Mouse (Mus musculus) forebrain, embryonic 10.5 days (tissue): ENCODE measurements around the gene Mrpl52. TPM values are rescaled to one million over a fixed set of nuclear protein-coding genes. Genes with fewer than 3 reads are reported as not detected.

Source experiments
- DNase-seq: peaks from one replicate; pipeline ENCODE4 v3.0.0-alpha.2; 2017; ENCODE audit warnings: low spot score; ENCODE audit errors: extremely low spot score
- H3K27ac ChIP-seq: fragments of 300-500 bp; sonication (generic); 2 replicates; pipeline ENCODE4 v1.5.1; 2016; ENCODE audit warnings: mild to moderate bottlenecking
- H3K27me3 ChIP-seq: fragments of 300-500 bp; sonication (generic); 2 replicates; pipeline ENCODE4 v1.6.1; 2016; ENCODE audit warnings: mild to moderate bottlenecking; ENCODE audit not compliant: poor library complexity, severe bottlenecking
- H3K36me3 ChIP-seq: fragments of 300-500 bp; sonication (generic); replicated peaks from 2 replicates; pipeline ENCODE4 v1.6.1; 2016; ENCODE audit warnings: mild to moderate bottlenecking, moderate library complexity
- H3K4me1 ChIP-seq: fragments of 300-500 bp; sonication (generic); 2 replicates; pipeline ENCODE4 v1.6.1; 2016
- H3K4me3 ChIP-seq: fragments of 300-500 bp; sonication (generic); 2 replicates; pipeline ENCODE4 v1.5.1; 2016; ENCODE audit warnings: mild to moderate bottlenecking, moderate library complexity
- H3K9me3 ChIP-seq: fragments of 300-500 bp; sonication (generic); 2 replicates; pipeline ENCODE4 v1.6.1; 2016; ENCODE audit warnings: mild to moderate bottlenecking, moderate library complexity
- WGBS: fragments of 180-500 bp; shearing (Covaris S2); methylation state at CpG from one replicate; pipeline ENCODE4 v1.1.7; 2016; 5-methylcytosine and 5-hydroxymethylcytosine counted together
- polyA plus RNA-seq: library from polyadenylated mRNA; unstranded; fragments of >200 nt; fragmentation: Nextera tagmentation; extraction: Ambion mirVana; gene quantifications from 2 replicates; pipeline ENCODE4 v1.2.1, GENCODE M21; 2016

The Mrpl52 gene
- polyA plus RNA-seq, 1 experiment from 2014 or later: 200 TPM

DNA sequence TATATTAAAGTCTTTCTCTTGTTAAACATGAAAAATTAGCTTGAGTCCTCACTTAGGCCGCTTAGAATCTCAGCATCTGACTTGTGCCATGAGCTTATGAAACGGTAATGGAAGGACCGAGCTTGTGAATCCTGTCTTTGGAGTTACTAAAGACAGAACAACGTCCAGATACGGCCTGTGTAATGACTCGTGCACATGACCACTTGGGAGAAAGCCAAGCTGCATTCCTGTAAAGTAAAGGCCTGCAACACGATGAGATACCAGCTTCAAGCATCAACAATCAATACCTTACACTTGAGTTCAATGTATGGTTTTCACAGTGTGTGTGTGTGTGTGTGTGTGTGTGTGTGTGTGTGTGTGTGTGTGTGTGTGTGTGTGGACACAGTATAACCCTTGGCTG, 30.0 kb upstream of the Mrpl52 start:
- peaks cover 6% of the 10 kb centered on the region; the same call in 1 of the 2 replicates for H3K4me1 ChIP-seq
- no peak overlapping the region for H3K4me3 ChIP-seq
- no peaks in the 10 kb centered on the region for H3K27me3 ChIP-seq
- no peak overlapping the region for H3K27ac ChIP-seq
- no peak for DNase-seq
- H3K36me3 ChIP-seq: no peaks in the 10 kb centered on the region
- whole genome bisulfite sequencing: 90% methylated on average over 7 of the region's 7 CpGs
- H3K9me3 ChIP-seq: no peaks in the 10 kb centered on the region

DNA sequence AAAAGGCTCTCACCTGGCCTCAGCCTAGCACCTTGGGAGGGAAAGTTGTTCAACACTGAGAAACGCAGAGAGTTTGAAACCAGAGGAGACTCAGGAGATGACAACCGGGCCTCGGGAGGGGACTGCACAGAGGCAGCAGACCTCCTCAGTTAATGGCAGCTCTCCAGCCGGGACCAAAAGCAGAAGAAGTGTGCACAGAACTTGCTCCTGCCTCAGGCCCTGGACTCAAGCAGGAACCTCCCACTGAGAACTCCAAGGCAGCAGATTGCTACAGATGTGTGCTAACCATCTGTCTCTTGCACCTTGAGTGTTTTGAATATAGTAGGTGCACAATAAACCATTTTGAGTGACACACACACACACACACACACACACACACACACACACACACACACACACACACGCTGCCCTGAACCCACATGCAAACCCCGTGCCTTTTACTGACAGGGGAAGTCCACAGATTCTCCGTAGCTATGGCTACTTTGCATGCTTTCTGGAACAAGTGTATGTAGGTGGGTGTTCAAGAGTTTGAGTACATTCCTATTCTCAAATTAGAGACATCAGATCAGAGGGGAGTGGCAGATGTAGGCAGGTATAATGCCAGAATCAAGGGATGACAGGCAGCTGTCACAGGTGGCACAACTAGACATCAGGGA, 28.7 kb upstream of the Mrpl52 start:
- H3K4me3 ChIP-seq: no peak overlapping the region
- no peaks in the 10 kb centered on the region for H3K9me3 ChIP-seq
- no peak for DNase-seq
- WGBS: 90% methylated on average over 7 of the region's 7 CpGs
- H3K4me1 ChIP-seq: peaks cover 6% of the 10 kb centered on the region; the same call in 1 of the 2 replicates
- no peaks in the 10 kb centered on the region for H3K27me3 ChIP-seq
- no peak overlapping the region for H3K27ac ChIP-seq
- no peaks in the 10 kb centered on the region for H3K36me3 ChIP-seq

DNA sequence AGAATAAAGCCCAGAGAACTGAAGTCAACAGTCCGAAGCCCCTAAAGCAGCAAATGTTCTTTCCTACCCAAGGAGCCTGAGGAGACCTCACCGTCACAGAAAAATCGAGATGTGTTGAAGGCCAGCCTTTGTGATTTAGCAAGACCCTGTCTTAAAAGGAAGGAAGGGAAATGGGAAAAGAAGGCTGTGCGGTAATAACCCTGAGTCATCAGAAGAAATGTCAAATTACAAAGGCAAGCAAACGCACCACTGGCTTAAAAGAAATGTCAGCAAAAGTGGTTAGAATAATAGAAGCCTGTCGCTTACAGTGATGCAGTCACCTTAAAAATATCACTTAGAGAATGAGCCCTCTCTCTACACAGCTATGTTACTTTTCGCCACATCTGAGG, 28.2 kb upstream of the Mrpl52 start:
- no peaks in the 10 kb centered on the region for H3K27me3 ChIP-seq

DNA sequence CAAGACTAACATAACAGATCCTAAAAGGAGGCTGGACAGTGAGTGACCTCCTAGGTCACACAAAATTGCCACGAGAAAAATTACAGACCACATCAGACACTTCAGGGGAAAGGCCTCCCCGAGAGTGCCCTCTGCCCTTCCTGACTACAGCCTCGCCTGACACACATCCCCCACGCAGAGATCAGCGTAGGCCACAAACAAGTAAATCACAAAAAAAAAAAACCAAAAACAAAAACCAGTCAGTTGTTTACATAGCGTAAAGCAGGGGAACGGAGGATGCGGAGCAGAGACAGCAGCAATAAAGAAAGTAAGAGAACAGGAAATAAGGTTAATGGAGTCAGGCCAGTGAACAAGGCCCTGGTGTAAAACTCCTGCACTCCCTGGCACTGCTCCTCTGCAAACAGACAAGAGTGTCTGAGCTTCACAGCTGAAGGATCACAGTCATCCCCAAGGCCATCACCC, 27.8 kb upstream of the Mrpl52 start:
- Histone ChIP-seq H3K4me1 (peaks cover 6% of the 10 kb centered on the region; the same call in 1 of the 2 replicates), H3K27me3 (no peaks in the 10 kb centered on the region), H3K9me3 (no peaks in the 10 kb centered on the region), H3K36me3 (no peaks in the 10 kb centered on the region), H3K4me3 (no peak overlapping the region), H3K27ac (no peak overlapping the region)
- WGBS: 61% methylated on average over 8 of the region's 8 CpGs
- no peak for DNase-seq

More for the DNA sequence above, 28.2 kb upstream of the Mrpl52 start:
- H3K4me1 ChIP-seq: peaks cover 6% of the 10 kb centered on the region; the same call in 1 of the 2 replicates
- no peak overlapping the region for H3K4me3 ChIP-seq
- H3K9me3 ChIP-seq: no peaks in the 10 kb centered on the region
- WGBS: 78% methylated on average over 7 of the region's 7 CpGs
- no peak overlapping the region for H3K27ac ChIP-seq
- H3K36me3 ChIP-seq: no peaks in the 10 kb centered on the region
- no peak for DNase-seq

- Histone ChIP-seq H3K4me3 (no peak overlapping the region), H3K36me3 (no peaks in the 10 kb centered on the region), H3K9me3 (no peaks in the 10 kb centered on the region), H3K4me1 (peaks cover 6% of the 10 kb centered on the region; the same call in 1 of the 2 replicates), H3K27ac (no peak overlapping the region), H3K27me3 (no peaks in the 10 kb centered on the region)
- no peak for DNase-seq
- 87% methylated on average over 3 of the region's 3 CpGs for WGBS
Measured at GRCm38 (mm10) chr14:54401723-54402122, 25.0 kb upstream of the Mrpl52 start.

- peaks cover 27% of the 10 kb centered on the region for H3K4me1 ChIP-seq
- no peak overlapping the region for H3K4me3 ChIP-seq
- H3K9me3 ChIP-seq: no peaks in the 10 kb centered on the region
- DNase-seq: no peak
- no peaks in the 10 kb centered on the region for H3K36me3 ChIP-seq
- H3K27ac ChIP-seq: no peak overlapping the region
- peaks cover 14% of the 10 kb centered on the region for H3K27me3 ChIP-seq
- WGBS: 78% methylated on average over 25 of the region's 25 CpGs
Measured at GRCm38 (mm10) chr14:54408336-54409056, 18.2 kb upstream of the Mrpl52 start.

GRCm38 (mm10) chr14:54409057-54409645, 17.6 kb upstream of the Mrpl52 start:
- no peak overlapping the region for H3K4me3 ChIP-seq
- WGBS: 83% methylated on average over 7 of the region's 7 CpGs
- no peak for DNase-seq
- H3K9me3 ChIP-seq: no peaks in the 10 kb centered on the region
- H3K27me3 ChIP-seq: peaks cover 20% of the 10 kb centered on the region
- H3K27ac ChIP-seq: no peak overlapping the region; the same call in 1 of the 2 replicates
- peaks cover 34% of the 10 kb centered on the region for H3K4me1 ChIP-seq
- no peaks in the 10 kb centered on the region for H3K36me3 ChIP-seq

DNA sequence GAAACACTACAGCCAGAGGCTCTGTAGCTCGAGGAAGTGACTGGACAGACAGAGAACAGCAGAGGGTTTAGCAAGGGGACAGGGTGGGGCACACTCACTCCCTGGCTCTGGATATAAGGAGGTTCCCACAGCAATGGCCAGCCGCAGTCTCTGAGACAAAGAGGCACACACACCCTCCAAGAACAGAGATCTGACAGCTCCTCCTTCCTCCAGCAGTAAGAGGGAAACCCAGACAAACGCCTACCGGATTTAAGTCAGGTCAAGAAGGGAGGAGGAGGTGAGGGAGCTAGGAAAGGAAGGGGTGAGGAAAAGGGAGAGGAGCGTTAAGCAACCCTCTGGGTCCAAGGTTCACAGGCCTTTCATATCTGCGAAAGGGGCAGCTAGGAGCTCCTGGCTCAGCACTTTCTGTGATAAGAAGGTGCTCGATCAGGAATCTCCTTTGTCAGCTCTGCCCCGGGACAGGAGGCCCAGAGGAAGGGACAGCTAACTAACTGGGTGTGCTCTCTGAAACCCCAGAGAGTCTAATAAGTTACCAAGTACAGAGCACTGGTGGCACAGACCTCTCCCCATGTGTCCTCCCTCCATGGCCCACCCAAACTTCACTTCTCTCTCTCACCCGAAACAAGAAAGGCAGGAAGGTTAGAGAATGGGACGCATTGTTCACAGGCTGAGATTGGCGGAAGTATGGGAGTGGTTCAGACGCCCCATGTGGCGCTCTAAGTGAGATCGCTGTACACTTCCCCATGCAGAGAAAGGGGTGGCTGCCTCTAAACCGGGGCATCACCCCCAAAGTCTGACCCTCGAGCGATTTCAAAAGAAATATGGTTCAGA, 16.5 kb upstream of the Mrpl52 start:
- Histone ChIP-seq H3K27ac (peak overlapping the region; percentile 70), H3K27me3 (peaks cover 31% of the 10 kb centered on the region), H3K9me3 (no peaks in the 10 kb centered on the region), H3K36me3 (no peaks in the 10 kb centered on the region), H3K4me3 (no peak overlapping the region), H3K4me1 (peaks cover 41% of the 10 kb centered on the region)
- DNase-seq: no peak
- WGBS: 48% methylated on average over 17 of the region's 17 CpGs

GRCm38 (mm10) chr14:54412000-54412576, 14.6 kb upstream of the Mrpl52 start:
- no peaks in the 10 kb centered on the region for H3K9me3 ChIP-seq
- 29% methylated on average over 9 of the region's 9 CpGs for WGBS
- H3K27me3 ChIP-seq: peaks cover 48% of the 10 kb centered on the region
- peaks cover 54% of the 10 kb centered on the region for H3K4me1 ChIP-seq
- H3K4me3 ChIP-seq: no peak overlapping the region
- no peak overlapping the region for H3K27ac ChIP-seq
- H3K36me3 ChIP-seq: no peaks in the 10 kb centered on the region
- no peak for DNase-seq

- Histone ChIP-seq H3K4me3 (no peak overlapping the region), H3K9me3 (no peaks in the 10 kb centered on the region), H3K27ac (no peak overlapping the region), H3K27me3 (peaks cover 55% of the 10 kb centered on the region), H3K4me1 (peaks cover 60% of the 10 kb centered on the region), H3K36me3 (no peaks in the 10 kb centered on the region)
- 25% methylated on average over 2 of the region's 2 CpGs for WGBS
- no peak for DNase-seq
Measured at GRCm38 (mm10) chr14:54412629-54413170, 14.0 kb upstream of the Mrpl52 start.

DNA sequence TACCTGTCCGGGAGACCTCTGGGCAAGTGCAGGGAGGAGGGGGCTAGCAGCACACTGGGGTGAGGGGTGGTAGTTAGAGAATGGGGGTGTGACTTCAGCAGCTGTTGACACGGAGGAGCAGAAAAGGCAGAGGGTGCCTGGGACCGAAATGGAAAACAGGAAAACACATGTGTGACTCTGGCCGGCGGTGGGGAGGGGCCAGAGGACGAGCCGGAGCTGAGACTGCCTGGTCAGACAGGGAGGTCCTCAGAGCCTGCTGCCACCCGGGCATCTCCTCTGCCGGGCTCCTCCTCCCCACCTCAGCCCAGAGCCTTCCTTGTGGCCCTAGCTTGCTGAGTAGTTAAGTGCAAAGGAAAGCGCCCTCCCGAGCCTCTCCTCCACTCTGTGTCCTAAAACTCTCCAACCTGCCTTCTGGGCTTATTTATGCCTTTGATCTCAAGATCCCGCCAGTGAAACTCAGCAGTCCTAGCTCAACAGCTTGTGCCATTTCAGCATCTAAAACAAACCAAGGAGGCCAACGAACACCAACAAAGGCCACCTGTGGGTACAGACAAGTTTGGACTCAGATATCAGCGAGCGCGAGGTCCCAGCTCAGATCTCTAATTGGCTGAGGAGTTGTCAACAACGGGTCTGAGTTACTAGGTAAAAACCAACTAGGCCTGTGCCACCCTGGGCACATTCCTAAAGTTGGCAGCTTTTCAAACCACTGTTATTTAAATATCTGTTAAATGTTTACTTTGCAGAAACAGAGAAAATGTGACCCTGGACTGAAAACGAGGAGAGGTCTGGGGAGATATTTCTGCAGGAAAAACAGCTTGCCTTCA, 12.6 kb upstream of the Mrpl52 start:
- H3K27me3 ChIP-seq: peaks cover 60% of the 10 kb centered on the region
- H3K4me1 ChIP-seq: peaks cover 55% of the 10 kb centered on the region
- DNase-seq: no peak
- no peaks in the 10 kb centered on the region for H3K36me3 ChIP-seq
- H3K9me3 ChIP-seq: no peaks in the 10 kb centered on the region
- 6% methylated on average over 18 of the region's 18 CpGs for WGBS
- peak overlapping the region; percentile 44 for H3K27ac ChIP-seq
- H3K4me3 ChIP-seq: peak overlapping the region; percentile 30
